Mouse (Mus musculus) embryonic facial prominence, embryonic 13.5 days (tissue): Measurements from ENCODE around the gene Snx5. TPM values are rescaled to one million over a fixed set of nuclear protein-coding genes. Genes with fewer than 3 reads are reported as not detected.

ENCODE experiments used
- ATAC-seq: fragments of 200-750 bp; cut with Nextera tagmentation; 2 replicates; pipeline ENCODE4 v1.8.0; 2017; ENCODE audit warnings: low read depth; ENCODE audit not compliant: insufficient number of reproducible peaks, insufficient read depth, low FRiP score, low TSS enrichment
- H3K27ac ChIP-seq: fragments of 300-500 bp; sonication (generic); 2 replicates; pipeline ENCODE4 v1.5.1; 2015; ENCODE audit warnings: moderate library complexity, mild to moderate bottlenecking, inconsistent platforms
- H3K27me3 ChIP-seq: fragments of 300-500 bp; sonication (generic); 2 replicates; pipeline ENCODE4 v1.6.1; 2015; ENCODE audit warnings: mild to moderate bottlenecking, inconsistent platforms
- H3K36me3 ChIP-seq: fragments of 300-500 bp; sonication (generic); 2 replicates; pipeline ENCODE4 v1.6.1; 2015; ENCODE audit warnings: mild to moderate bottlenecking, inconsistent platforms
- H3K4me1 ChIP-seq: fragments of 300-500 bp; sonication (generic); 2 replicates; pipeline ENCODE4 v1.6.1; 2015; ENCODE audit warnings: inconsistent platforms
- H3K4me2 ChIP-seq: fragments of 300-500 bp; sonication (generic); 2 replicates; pipeline ENCODE4 v1.6.1; 2015; ENCODE audit warnings: moderate library complexity, mild to moderate bottlenecking, inconsistent platforms
- H3K4me3 ChIP-seq: fragments of 300-500 bp; sonication (generic); 2 replicates; pipeline ENCODE4 v1.5.1; 2015; ENCODE audit warnings: mild to moderate bottlenecking, inconsistent platforms
- H3K9ac ChIP-seq: fragments of 300-500 bp; sonication (generic); 2 replicates; pipeline ENCODE4 v1.6.1; 2015; ENCODE audit warnings: mild to moderate bottlenecking, inconsistent platforms
- H3K9me3 ChIP-seq: fragments of 300-500 bp; sonication (generic); 2 replicates; pipeline ENCODE4 v1.6.1; 2016; ENCODE audit warnings: inconsistent platforms
- WGBS: fragments of 180-500 bp; shearing (Covaris S2); methylation state at CpG from one replicate; pipeline ENCODE4 v1.1.7; 2015; ENCODE audit warnings: mixed read lengths; 5-methylcytosine and 5-hydroxymethylcytosine counted together
- polyA plus RNA-seq: library from polyadenylated mRNA; unstranded; fragments of >200 nt; fragmentation: Nextera tagmentation; extraction: Ambion mirVana; gene quantifications from 2 replicates; pipeline ENCODE4 v1.2.1, GENCODE M21; 2015

The Snx5 gene
- polyA plus RNA-seq, 1 experiment from 2014 or later: 124 TPM

GRCm38 (mm10) chr2:144239318-144239717, 31.4 kb downstream of the Snx5 start:
- no peaks in the 10 kb centered on the region for H3K9me3 ChIP-seq
- H3K4me1 ChIP-seq: peaks cover 29% of the 10 kb centered on the region
- ATAC-seq: no peak
- 60% methylated on average over 2 of the region's 2 CpGs for WGBS
- no peak overlapping the region for H3K9ac ChIP-seq
- H3K36me3 ChIP-seq: no peaks in the 10 kb centered on the region
- H3K4me2 ChIP-seq: no peak overlapping the region
- H3K27me3 ChIP-seq: no peaks in the 10 kb centered on the region
- H3K4me3 ChIP-seq: no peak overlapping the region
- no peak overlapping the region for H3K27ac ChIP-seq

DNA sequence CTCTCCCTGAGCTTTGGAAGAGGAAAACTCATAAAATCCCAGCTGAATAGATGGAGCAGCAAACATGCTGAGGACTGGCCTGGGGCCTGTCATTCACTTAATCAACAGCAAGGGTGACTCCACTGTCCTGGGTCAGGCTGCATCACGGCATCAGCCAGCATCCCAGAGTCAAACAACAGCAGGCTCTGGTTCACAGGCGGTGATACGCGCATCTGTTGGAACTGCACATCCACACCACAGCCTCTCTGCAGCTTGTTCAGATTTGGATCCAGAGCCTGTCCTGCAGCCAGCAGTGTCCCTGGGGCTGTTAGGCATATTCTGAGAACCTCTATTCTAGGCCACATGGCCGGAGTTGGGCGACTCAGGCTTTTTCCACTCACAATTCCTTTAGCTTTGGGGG, 32.4 kb downstream of the Snx5 start:
- Histone ChIP-seq H3K4me3 (no peak overlapping the region), H3K4me2 (no peak overlapping the region), H3K4me1 (peaks cover 29% of the 10 kb centered on the region), H3K27me3 (no peaks in the 10 kb centered on the region), H3K36me3 (no peaks in the 10 kb centered on the region), H3K27ac (no peak overlapping the region), H3K9me3 (no peaks in the 10 kb centered on the region), H3K9ac (no peak overlapping the region)
- ATAC-seq: no peak
- 67% methylated on average over 6 of the region's 6 CpGs for WGBS

DNA sequence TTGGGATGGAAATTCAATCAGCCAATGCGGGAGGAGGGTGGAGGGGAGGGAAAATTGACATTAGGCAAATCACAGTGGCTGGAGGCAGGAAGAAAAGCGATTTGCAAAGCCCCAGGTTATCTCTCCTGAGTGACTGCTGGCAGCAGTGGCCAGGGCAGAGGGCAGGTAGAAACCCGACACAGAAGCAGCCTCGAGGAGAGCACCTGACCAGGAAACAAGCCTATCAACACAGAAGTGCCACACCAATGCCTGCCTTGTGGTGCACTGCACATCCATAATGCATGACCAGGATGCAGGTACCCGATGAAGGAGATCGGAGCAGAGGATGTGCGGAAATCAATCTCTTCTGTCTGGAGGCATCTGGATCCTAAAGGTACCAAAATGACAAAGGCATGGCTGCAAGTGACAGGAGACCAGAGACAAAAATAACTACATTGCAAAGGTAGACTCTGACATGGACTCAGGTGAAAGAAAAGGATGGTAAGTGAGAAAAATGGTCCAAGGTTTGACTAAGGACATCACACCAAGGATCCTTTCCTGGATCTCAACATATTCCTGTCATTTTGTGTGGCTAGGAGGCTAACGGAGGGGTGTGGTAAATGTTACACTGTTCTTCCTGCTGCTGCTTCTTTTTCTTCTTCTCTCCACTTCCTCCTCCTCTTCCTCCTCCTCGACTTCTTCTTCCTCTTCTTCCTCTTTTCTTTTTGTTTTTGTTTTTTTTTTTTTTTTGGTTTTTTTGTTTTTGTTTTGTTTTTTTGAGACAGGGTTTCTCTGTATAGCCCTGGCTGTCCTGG, 33.7 kb downstream of the Snx5 start:
- H3K4me3 ChIP-seq: no peak overlapping the region
- 55% methylated on average over 9 of the region's 9 CpGs for WGBS
- no peaks in the 10 kb centered on the region for H3K27me3 ChIP-seq
- H3K4me1 ChIP-seq: peaks cover 29% of the 10 kb centered on the region
- H3K36me3 ChIP-seq: no peaks in the 10 kb centered on the region
- ATAC-seq: no peak
- no peak overlapping the region for H3K4me2 ChIP-seq
- no peak overlapping the region for H3K27ac ChIP-seq
- H3K9ac ChIP-seq: no peak overlapping the region
- H3K9me3 ChIP-seq: no peaks in the 10 kb centered on the region

DNA sequence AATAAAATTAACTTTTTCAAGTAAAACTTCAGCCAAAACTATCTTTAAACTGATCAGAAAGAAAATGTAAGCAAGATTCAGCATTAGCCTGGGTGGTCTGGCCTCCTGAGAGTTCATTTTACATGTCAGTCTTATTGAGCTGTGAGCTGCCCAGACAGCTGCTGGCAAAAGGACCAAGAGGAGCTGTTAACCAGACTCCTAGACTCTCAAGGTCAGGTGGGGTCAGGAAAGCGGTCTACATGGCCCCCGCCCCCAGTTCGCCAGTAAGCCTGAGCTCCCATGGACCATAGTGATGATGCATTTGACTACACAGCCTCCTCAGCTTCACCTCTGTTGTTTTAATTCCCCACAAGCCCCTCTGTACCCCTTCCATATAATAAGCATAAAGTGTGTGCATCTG, 34.9 kb downstream of the Snx5 start:
- no peak overlapping the region for H3K4me3 ChIP-seq
- no peak overlapping the region for H3K4me2 ChIP-seq
- H3K27ac ChIP-seq: no peak overlapping the region
- peaks cover 29% of the 10 kb centered on the region for H3K4me1 ChIP-seq
- no peaks in the 10 kb centered on the region for H3K36me3 ChIP-seq
- ATAC-seq: no peak
- no peaks in the 10 kb centered on the region for H3K27me3 ChIP-seq
- 38% methylated on average over 3 of the region's 3 CpGs for WGBS
- H3K9ac ChIP-seq: no peak overlapping the region
- H3K9me3 ChIP-seq: no peaks in the 10 kb centered on the region

- no peak overlapping the region for H3K9ac ChIP-seq
- peaks cover 17% of the 10 kb centered on the region; the same call in 1 of the 2 replicates for H3K4me1 ChIP-seq
- no peak overlapping the region for H3K4me2 ChIP-seq
- no peak overlapping the region for H3K27ac ChIP-seq
- H3K36me3 ChIP-seq: no peaks in the 10 kb centered on the region
- H3K27me3 ChIP-seq: no peaks in the 10 kb centered on the region
- no peak overlapping the region for H3K4me3 ChIP-seq
- H3K9me3 ChIP-seq: no peaks in the 10 kb centered on the region
- no peak for ATAC-seq
- WGBS: 59% methylated on average over 3 of the region's 3 CpGs
Measured at GRCm38 (mm10) chr2:144233534-144233933, 37.2 kb downstream of the Snx5 start.

DNA sequence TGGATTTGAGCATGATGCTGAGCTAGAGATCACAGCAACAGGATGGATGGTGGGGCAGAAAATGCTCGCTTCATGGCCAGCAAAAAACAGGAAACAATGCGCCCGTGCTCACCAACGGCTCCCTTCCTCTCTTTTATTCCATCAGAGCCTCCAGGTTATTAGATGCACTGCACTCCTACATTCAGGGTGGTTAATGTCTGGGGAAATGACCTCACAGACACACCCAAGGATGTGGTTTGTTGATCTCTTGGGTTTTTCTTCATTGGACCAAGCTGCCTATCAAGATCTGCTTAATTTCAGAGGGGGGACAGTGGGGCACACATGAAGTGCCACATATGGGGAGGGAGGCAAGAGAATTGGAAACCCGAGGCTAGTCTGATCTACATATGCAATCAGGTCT, 39.6 kb downstream of the Snx5 start:
- WGBS: 72% methylated on average over 5 of the region's 5 CpGs
- no peak for ATAC-seq
- no peaks in the 10 kb centered on the region for H3K27me3 ChIP-seq
- no peak overlapping the region for H3K27ac ChIP-seq
- no peaks in the 10 kb centered on the region for H3K9me3 ChIP-seq
- no peak overlapping the region for H3K4me2 ChIP-seq
- H3K36me3 ChIP-seq: no peaks in the 10 kb centered on the region
- H3K4me3 ChIP-seq: no peak overlapping the region
- H3K9ac ChIP-seq: no peak overlapping the region
- peaks cover 8% of the 10 kb centered on the region; the same call in 1 of the 2 replicates for H3K4me1 ChIP-seq

GRCm38 (mm10) chr2:144230498-144230897, 40.2 kb downstream of the Snx5 start:
- Histone ChIP-seq H3K27me3 (no peaks in the 10 kb centered on the region), H3K27ac (no peak overlapping the region), H3K4me2 (no peak overlapping the region), H3K9ac (no peak overlapping the region), H3K9me3 (no peaks in the 10 kb centered on the region), H3K4me3 (no peak overlapping the region), H3K4me1 (peaks cover 8% of the 10 kb centered on the region; the same call in 1 of the 2 replicates), H3K36me3 (no peaks in the 10 kb centered on the region)
- no peak for ATAC-seq
- WGBS: 61% methylated on average over 7 of the region's 7 CpGs

GRCm38 (mm10) chr2:144229647-144230046, 41.1 kb downstream of the Snx5 start:
- H3K4me2 ChIP-seq: no peak overlapping the region
- no peaks in the 10 kb centered on the region for H3K27me3 ChIP-seq
- no peak for ATAC-seq
- H3K27ac ChIP-seq: no peak overlapping the region
- peaks cover 17% of the 10 kb centered on the region for H3K4me1 ChIP-seq
- H3K9ac ChIP-seq: no peak overlapping the region
- no peaks in the 10 kb centered on the region for H3K36me3 ChIP-seq
- no peaks in the 10 kb centered on the region for H3K9me3 ChIP-seq
- H3K4me3 ChIP-seq: no peak overlapping the region
- WGBS: 77% methylated on average over 14 of the region's 14 CpGs

- Histone ChIP-seq H3K4me2 (no peak overlapping the region), H3K9me3 (no peaks in the 10 kb centered on the region), H3K27me3 (no peaks in the 10 kb centered on the region), H3K4me1 (peaks cover 25% of the 10 kb centered on the region), H3K9ac (no peak overlapping the region), H3K36me3 (no peaks in the 10 kb centered on the region), H3K27ac (no peak overlapping the region), H3K4me3 (no peak overlapping the region)
- WGBS: 80% methylated on average over 12 of the region's 12 CpGs
- no peak for ATAC-seq
Measured at GRCm38 (mm10) chr2:144228521-144229346, 42.0 kb downstream of the Snx5 start.

DNA sequence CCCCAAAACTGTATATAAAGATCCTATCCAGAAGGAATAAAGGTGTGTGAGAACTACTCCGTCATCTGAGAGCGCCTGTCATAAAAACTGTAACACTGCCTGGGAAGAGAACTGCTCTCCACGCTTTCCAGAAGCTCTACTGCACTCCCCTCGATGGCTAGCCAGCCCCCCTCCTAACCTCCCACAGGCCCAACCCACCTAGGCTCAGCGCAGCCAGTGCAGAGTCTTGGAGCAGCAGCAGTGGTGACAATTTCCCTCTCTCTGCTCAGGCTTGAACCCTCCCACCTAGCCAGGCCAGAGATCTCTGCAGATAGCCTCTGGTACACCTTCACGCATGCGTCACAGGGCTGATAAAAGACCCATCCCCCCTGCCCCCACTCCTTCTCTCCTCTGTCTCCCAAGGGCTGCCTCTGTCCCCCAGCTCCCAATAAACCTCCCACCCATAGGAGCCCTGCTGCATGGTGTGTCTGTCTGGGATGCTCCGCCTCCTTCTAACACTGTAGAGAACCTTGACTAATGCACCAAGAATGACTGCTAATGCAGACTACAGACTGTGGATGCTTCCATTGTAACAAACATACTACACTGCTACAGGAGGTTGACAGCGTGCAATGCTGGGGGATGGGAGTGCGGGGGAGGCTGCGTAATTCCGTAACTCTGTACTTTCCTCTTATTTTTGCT, 43.7 kb downstream of the Snx5 start:
- 90% methylated on average over 12 of the region's 12 CpGs for WGBS

GRCm38 (mm10) chr2:144224351-144224750, 46.4 kb downstream of the Snx5 start:
- H3K9me3 ChIP-seq: no peaks in the 10 kb centered on the region
- H3K27ac ChIP-seq: peak overlapping the region; percentile 57
- ATAC-seq: no peak
- WGBS: 38% methylated on average over 12 of the region's 12 CpGs
- H3K9ac ChIP-seq: peak overlapping the region; percentile 53
- H3K36me3 ChIP-seq: no peaks in the 10 kb centered on the region
- peak overlapping the region; percentile 50 for H3K4me2 ChIP-seq
- H3K4me1 ChIP-seq: peaks cover 17% of the 10 kb centered on the region
- H3K27me3 ChIP-seq: no peaks in the 10 kb centered on the region
- peak overlapping the region; percentile 14; the same call in 1 of the 2 replicates for H3K4me3 ChIP-seq

More for the DNA sequence above, 43.7 kb downstream of the Snx5 start:
- H3K27ac ChIP-seq: no peak overlapping the region
- ATAC-seq: no peak
- H3K4me1 ChIP-seq: peaks cover 25% of the 10 kb centered on the region
- no peak overlapping the region for H3K4me2 ChIP-seq
- H3K4me3 ChIP-seq: no peak overlapping the region
- no peaks in the 10 kb centered on the region for H3K36me3 ChIP-seq
- H3K27me3 ChIP-seq: no peaks in the 10 kb centered on the region
- no peaks in the 10 kb centered on the region for H3K9me3 ChIP-seq
- H3K9ac ChIP-seq: no peak overlapping the region
